8 mouse cellular contexts compared by ENCODE assay signal in genomic region chr11:6006351-6007009, GRCm38 (mm10). TPM values are rescaled to one million over a fixed set of nuclear protein-coding genes. Genes with fewer than 3 reads are reported as not detected.
DNase-seq lines count a peak whose midpoint lies in the region; ATAC-seq lines count a peak whose summit lies in the region.
"Not testable (repeated sequence)": the region's sequence is repeated elsewhere in the genome, so short reads cannot be mapped to it uniquely, and the experiment has no call there.
"Had no signal": no experiment of that assay in that cellular context is flagged by ENCODE, and none has a peak within 500 bp of the region (broad histone marks: within the 10 kb centered on the region; RNA-seq: fewer than 3 reads in every experiment).

No protein-coding gene starts in this region.

- 1% methylated on average over 28 of the region's 44 CpGs for WGBS in embryonic facial prominence, embryonic 14.5 days
- 4% methylated on average over 39 of the region's 44 CpGs for WGBS in hindbrain, embryonic 12.5 days
- 7% methylated on average over 27 of the region's 44 CpGs for WGBS in kidney, embryonic 14.5 days
- 4% methylated on average over 32 of the region's 44 CpGs for WGBS in liver, embryonic 11.5 days
- WGBS in macrophage (ENCODE audit: missing documents) = 76% methylated on average over 9 of the region's 44 CpGs
- whole genome bisulfite sequencing in neural tube, embryonic 15.5 days = 5% methylated on average over 41 of the region's 44 CpGs

- not testable (repeated sequence) for H3K27ac ChIP-seq in embryonic facial prominence, embryonic 14.5 days (replicated peaks; ENCODE audit: low read depth, low read length); hindbrain, embryonic 12.5 days; kidney, embryonic 14.5 days (ENCODE audit: low read depth, low read length); liver, embryonic 11.5 days (ENCODE audit: low read depth, low read length); macrophage; neural tube, embryonic 15.5 days (replicated peaks)

- not testable (repeated sequence) for H3K79me2 ChIP-seq in macrophage (ENCODE audit: inconsistent target)

- peak overlapping the region; percentile 37 for H3K4me3 ChIP-seq in embryonic facial prominence, embryonic 14.5 days (ENCODE audit: low read depth, low read length)
- peak overlapping the region; percentile 39 for H3K4me3 ChIP-seq in hindbrain, embryonic 12.5 days
- peak overlapping the region; percentile 37 for H3K4me3 ChIP-seq in kidney, embryonic 14.5 days (ENCODE audit: low read length)
- peak overlapping the region; percentile 45 for H3K4me3 ChIP-seq in liver, embryonic 11.5 days (ENCODE audit: low read depth, low read length)
- H3K4me3 ChIP-seq in macrophage (ENCODE audit: inconsistent target) = peak overlapping the region; percentile 22; the same call in 1 of the 2 replicates
- peak overlapping the region; percentile 36 for H3K4me3 ChIP-seq in neural tube, embryonic 15.5 days (replicated peaks)

- H3K27me3 ChIP-seq in embryonic facial prominence, embryonic 14.5 days (replicated peaks; ENCODE audit: control insufficient read depth, insufficient read depth, low read length); kidney, embryonic 14.5 days (ENCODE audit: control insufficient read depth, insufficient read depth, low read length); liver, embryonic 11.5 days (replicated peaks; ENCODE audit: control insufficient read depth, insufficient read depth, low read length); neural tube, embryonic 15.5 days (replicated peaks): not testable (repeated sequence)
- H3K27me3 ChIP-seq in hindbrain, embryonic 12.5 days = peaks cover 25% of the 10 kb centered on the region

- ATAC-seq in embryonic facial prominence, embryonic 14.5 days (ENCODE audit: low read depth); hindbrain, embryonic 12.5 days (ENCODE audit: low FRiP score); kidney, embryonic 14.5 days (ENCODE audit: low FRiP score, low TSS enrichment); liver, embryonic 11.5 days (replicated peaks; ENCODE audit: low FRiP score); neural tube, embryonic 15.5 days (ENCODE audit: low FRiP score): not testable (repeated sequence)

- 0 out of 2 replicates have a peak overlapping the region, but pooled peaks have one; percentile 30 for H3K9ac ChIP-seq in embryonic facial prominence, embryonic 14.5 days (ENCODE audit: low read depth, low read length)
- H3K9ac ChIP-seq in hindbrain, embryonic 12.5 days; liver, embryonic 11.5 days (ENCODE audit: low read depth, low read length); neural tube, embryonic 15.5 days (replicated peaks): not testable (repeated sequence)
- peak overlapping the region; percentile 36; the same call in 1 of the 2 replicates for H3K9ac ChIP-seq in kidney, embryonic 14.5 days (ENCODE audit: low read depth, low read length)

- H3K36me3 ChIP-seq in embryonic facial prominence, embryonic 14.5 days (ENCODE audit: control insufficient read depth, insufficient read depth, low read length); hindbrain, embryonic 12.5 days; kidney, embryonic 14.5 days (ENCODE audit: control insufficient read depth, insufficient read depth, low read length); liver, embryonic 11.5 days (ENCODE audit: control insufficient read depth, insufficient read depth, low read length); macrophage (ENCODE audit: inconsistent target); neural tube, embryonic 15.5 days: not testable (repeated sequence)

- H3K4me1 ChIP-seq in embryonic facial prominence, embryonic 14.5 days (ENCODE audit: control insufficient read depth, insufficient read depth, low read length); hindbrain, embryonic 12.5 days; kidney, embryonic 14.5 days (ENCODE audit: control insufficient read depth, insufficient read depth, low read length); liver, embryonic 11.5 days (replicated peaks; ENCODE audit: control insufficient read depth, insufficient read depth, low read length); neural tube, embryonic 15.5 days: not testable (repeated sequence)

- H3K4me2 ChIP-seq in embryonic facial prominence, embryonic 14.5 days (ENCODE audit: low read depth, low read length) = peak overlapping the region; percentile 56
- H3K4me2 ChIP-seq in hindbrain, embryonic 12.5 days (replicated peaks) = peak overlapping the region; percentile 53
- peak overlapping the region; percentile 40 for H3K4me2 ChIP-seq in kidney, embryonic 14.5 days (replicated peaks; ENCODE audit: low read depth, low read length)
- peak overlapping the region; percentile 62 for H3K4me2 ChIP-seq in liver, embryonic 11.5 days
- H3K4me2 ChIP-seq in neural tube, embryonic 15.5 days = peak overlapping the region; percentile 57

- H3K9me3 ChIP-seq in embryonic facial prominence, embryonic 14.5 days (ENCODE audit: control insufficient read depth, low read length); hindbrain, embryonic 12.5 days (replicated peaks); kidney, embryonic 14.5 days (ENCODE audit: control insufficient read depth, low read length); liver, embryonic 11.5 days (ENCODE audit: control insufficient read depth, low read length); neural tube, embryonic 15.5 days (replicated peaks): not testable (repeated sequence)

- not testable (repeated sequence) for DNase-seq in embryonic facial prominence, embryonic 14.5 days (ENCODE audit: low spot score); liver, embryonic 11.5 days (ENCODE audit: low spot score)
- peak; percentile 93 for DNase-seq in heart, adult 11 months

RNA-seq across cellular contexts. Expression of gene Ykt6, which starts 51.0 kb away (rescaled TPM):
- polyA plus RNA-seq in embryonic facial prominence, embryonic 14.5 days (2014; fragmentation: Nextera tagmentation; extraction: Ambion mirVana) = 30.9 and 33.1 TPM in 2 replicates
- 59.0 and 60.9 TPM in 2 replicates for polyA plus RNA-seq in hindbrain, embryonic 12.5 days (2016; fragmentation: Nextera tagmentation; extraction: Ambion mirVana)
- 23.1 and 34.4 TPM in 2 replicates for polyA plus RNA-seq in kidney, embryonic 14.5 days (2014; fragmentation: Nextera tagmentation; extraction: Ambion mirVana)
- 18.4 TPM in 2 replicates for polyA plus RNA-seq in liver, embryonic 11.5 days (2014; fragmentation: Nextera tagmentation; extraction: Ambion mirVana)
- 100 to 1,000 TPM in 4 of 26 experiments, 10 to 100 TPM in 22; 36.5 to 126 (median 54.7) TPM for total RNA-seq in macrophage (2018; cell fraction: chromatin; rRNA removed)
- total RNA-seq in macrophage (2018; cell fraction: cytosol; rRNA removed) = 10 to 100 TPM; 65.3 to 97.8 (median 78.9) TPM
- 100 to 1,000 TPM in 1 of 26 experiments, 10 to 100 TPM in 25; 46.1 to 103 (median 58.1) TPM for total RNA-seq in macrophage (2018; cell fraction: nucleus; rRNA removed)
- polyA plus RNA-seq in macrophage (2018) = 70.9 to 138 TPM (median 77.0 TPM) in 3 replicates
- polyA plus RNA-seq in neural tube, embryonic 15.5 days (2015; fragmentation: Nextera tagmentation; extraction: Ambion mirVana) = 84.9 and 87.1 TPM in 2 replicates

RNA-seq across cellular contexts. Expression of gene Gck, which starts 56.6 kb away (rescaled TPM):
- 1.0 and 2.3 TPM in 2 replicates for polyA plus RNA-seq in embryonic facial prominence, embryonic 14.5 days (2014; fragmentation: Nextera tagmentation; extraction: Ambion mirVana)
- polyA plus RNA-seq in hindbrain, embryonic 12.5 days (2016; fragmentation: Nextera tagmentation; extraction: Ambion mirVana) = 3.6 and 4.0 TPM in 2 replicates
- polyA plus RNA-seq in kidney, embryonic 14.5 days (2014; fragmentation: Nextera tagmentation; extraction: Ambion mirVana) = 1.5 and 2.0 TPM in 2 replicates
- polyA plus RNA-seq in liver, embryonic 11.5 days (2014; fragmentation: Nextera tagmentation; extraction: Ambion mirVana) = 0.35 and 0.45 TPM in 2 replicates
- not detected for total RNA-seq in macrophage (2018; cell fraction: chromatin; rRNA removed)
- total RNA-seq in macrophage (2018; cell fraction: cytosol; rRNA removed) = not detected
- total RNA-seq in macrophage (2018; cell fraction: nucleus; rRNA removed) = not detected
- not detected in 3 replicates for polyA plus RNA-seq in macrophage (2018)
- 3.4 and 4.2 TPM in 2 replicates for polyA plus RNA-seq in neural tube, embryonic 15.5 days (2015; fragmentation: Nextera tagmentation; extraction: Ambion mirVana)
- total RNA-seq: megakaryocyte progenitor cell, adult 5-6 weeks had no signal

RNA-seq across cellular contexts. Expression of gene Camk2b, which starts 59.7 kb away (rescaled TPM):
- polyA plus RNA-seq in embryonic facial prominence, embryonic 14.5 days (2014; fragmentation: Nextera tagmentation; extraction: Ambion mirVana) = 6.1 and 9.2 TPM in 2 replicates
- polyA plus RNA-seq in hindbrain, embryonic 12.5 days (2016; fragmentation: Nextera tagmentation; extraction: Ambion mirVana) = 16.5 and 17.3 TPM in 2 replicates
- 4.2 and 4.4 TPM in 2 replicates for polyA plus RNA-seq in kidney, embryonic 14.5 days (2014; fragmentation: Nextera tagmentation; extraction: Ambion mirVana)
- 0.99 and 1.0 TPM in 2 replicates for polyA plus RNA-seq in liver, embryonic 11.5 days (2014; fragmentation: Nextera tagmentation; extraction: Ambion mirVana)
- 1 to 10 TPM in 7 of 26 experiments, under 1 TPM in 17, not detected in 2; 0.20 to 1.5 (median 0.59) TPM for total RNA-seq in macrophage (2018; cell fraction: chromatin; rRNA removed)
- under 1 TPM; 0.27 to 0.99 (median 0.57) TPM for total RNA-seq in macrophage (2018; cell fraction: cytosol; rRNA removed)
- 1 to 10 TPM in 2 of 26 experiments, under 1 TPM in 21, not detected in 3; 0.12 to 1.1 (median 0.50) TPM for total RNA-seq in macrophage (2018; cell fraction: nucleus; rRNA removed)
- polyA plus RNA-seq in macrophage (2018) = 0.38 to 1.3 TPM (median 0.62 TPM) in 3 replicates
- 113 and 140 TPM in 2 replicates for polyA plus RNA-seq in neural tube, embryonic 15.5 days (2015; fragmentation: Nextera tagmentation; extraction: Ambion mirVana)
